Mouse (Mus musculus): ENCODE data around the gene Capn5.
A peak's percentile ranks its signal among the peaks of the same experiment; 100 is the strongest.

Capn5 gene

GRCm38 (mm10) chr7:98176322-98177070 lies 1.6 kb downstream of the Capn5 start:
- no peak for DNase-seq (ENCODE audit: low spot score)

- no peak for DNase-seq (ENCODE audit: low spot score)
Measured at GRCm38 (mm10) chr7:98174883-98175755, 3.0 kb downstream of the Capn5 start.

GRCm38 (mm10) chr7:98173408-98173807 lies 4.7 kb downstream of the Capn5 start:
- no peak for DNase-seq (ENCODE audit: low spot score)

GRCm38 (mm10) chr7:98172661-98173060 lies 5.4 kb downstream of the Capn5 start:
- no peak for DNase-seq (ENCODE audit: low spot score)

GRCm38 (mm10) chr7:98171141-98172073 lies 6.7 kb downstream of the Capn5 start:
- DNase-seq (ENCODE audit: low spot score) = no peak

- DNase-seq (ENCODE audit: low spot score) = no peak
Measured at GRCm38 (mm10) chr7:98164999-98165528, 13.0 kb downstream of the Capn5 start.

- no peak for DNase-seq (ENCODE audit: low spot score)
Measured at GRCm38 (mm10) chr7:98164382-98164998, 13.6 kb downstream of the Capn5 start.

GRCm38 (mm10) chr7:98163700-98164099 lies 14.4 kb downstream of the Capn5 start:
- DNase-seq (ENCODE audit: low spot score) = no peak

- no peak for DNase-seq (ENCODE audit: low spot score)
Measured at GRCm38 (mm10) chr7:98162239-98162638, 15.8 kb downstream of the Capn5 start.

GRCm38 (mm10) chr7:98160041-98160740 lies 17.9 kb downstream of the Capn5 start:
- DNase-seq (ENCODE audit: low spot score) = no peak

- no peak for DNase-seq (ENCODE audit: low spot score)
Measured at GRCm38 (mm10) chr7:98158481-98158880, 19.6 kb downstream of the Capn5 start.

GRCm38 (mm10) chr7:98157636-98158332 lies 20.3 kb downstream of the Capn5 start:
- no peak for DNase-seq (ENCODE audit: low spot score)

GRCm38 (mm10) chr7:98156280-98156665 lies 21.8 kb downstream of the Capn5 start:
- no peak for DNase-seq (ENCODE audit: low spot score)

- DNase-seq (ENCODE audit: low spot score) = peak; percentile 61
Measured at GRCm38 (mm10) chr7:98155546-98156279, 22.4 kb downstream of the Capn5 start.

GRCm38 (mm10) chr7:98153892-98154291 lies 24.2 kb downstream of the Capn5 start:
- DNase-seq (ENCODE audit: low spot score) = no peak

- DNase-seq (ENCODE audit: low spot score) = no peak
Measured at GRCm38 (mm10) chr7:98153345-98153744, 24.7 kb downstream of the Capn5 start.

GRCm38 (mm10) chr7:98152400-98152799 lies 25.7 kb downstream of the Capn5 start:
- DNase-seq (ENCODE audit: low spot score) = no peak

GRCm38 (mm10) chr7:98150525-98150924 lies 27.5 kb downstream of the Capn5 start:
- no peak for DNase-seq (ENCODE audit: low spot score)

GRCm38 (mm10) chr7:98149802-98150201 lies 28.3 kb downstream of the Capn5 start:
- DNase-seq (ENCODE audit: low spot score) = no peak

Measured in left cerebral cortex, adult 11 months (tissue).